Mouse (Mus musculus) sigmoid colon, adult 10 weeks (tissue): ENCODE measurements around the gene Tenm2. TPM values are rescaled to one million over a fixed set of nuclear protein-coding genes. Genes with fewer than 3 reads are reported as not detected.

ENCODE experiments used
- polyA plus RNA-seq: library from polyadenylated mRNA; stranded (reverse); fragments of 350-450 nt; fragmentation: Illumina TruSeq; extraction: RNeasy Lipid Tissue Mini Kit (QIAGEN cat#74804); gene quantifications from one replicate; pipeline ENCODE4 v1.2.3, GENCODE M21; 2014; ENCODE audit warnings: low read depth, low replicate concordance

The Tenm2 gene
- 1.3 TPM for polyA plus RNA-seq

DNA sequence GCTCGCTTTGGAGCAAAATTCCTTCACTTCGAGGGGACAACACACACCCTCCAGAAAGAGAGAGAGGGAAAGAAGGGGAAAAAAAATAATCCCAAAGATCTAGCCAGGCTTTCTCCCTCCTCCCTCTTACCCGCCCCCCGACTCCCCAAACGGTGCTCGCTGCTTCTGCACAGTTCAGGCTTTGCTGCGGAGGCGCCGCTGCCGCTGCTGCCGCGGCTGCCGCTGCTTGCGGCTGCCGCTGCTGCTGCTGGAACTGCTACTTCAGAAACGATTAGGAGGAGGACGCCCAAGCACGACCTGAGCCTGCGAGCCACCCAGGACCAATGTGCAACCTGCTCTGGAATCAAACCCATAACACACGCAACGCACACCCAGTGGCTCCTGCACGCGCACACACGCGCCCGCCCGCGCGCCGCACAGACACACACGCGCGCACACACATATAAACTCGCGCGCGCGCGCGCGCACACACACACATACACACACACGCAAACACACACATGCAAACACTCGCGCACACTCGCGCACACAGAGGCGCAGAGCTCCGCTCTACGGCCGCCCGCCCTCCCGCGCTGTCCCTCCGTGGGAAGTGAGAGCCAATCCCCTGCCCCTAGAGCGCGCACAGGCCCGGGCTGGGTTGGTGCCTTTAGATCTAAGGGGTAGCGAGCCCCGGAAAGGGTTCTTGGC lies at the start of gene Tenm2:
Tenm2 (minus strand) TSS at position 51 of the 687 bp plus-strand sequence.

DNA sequence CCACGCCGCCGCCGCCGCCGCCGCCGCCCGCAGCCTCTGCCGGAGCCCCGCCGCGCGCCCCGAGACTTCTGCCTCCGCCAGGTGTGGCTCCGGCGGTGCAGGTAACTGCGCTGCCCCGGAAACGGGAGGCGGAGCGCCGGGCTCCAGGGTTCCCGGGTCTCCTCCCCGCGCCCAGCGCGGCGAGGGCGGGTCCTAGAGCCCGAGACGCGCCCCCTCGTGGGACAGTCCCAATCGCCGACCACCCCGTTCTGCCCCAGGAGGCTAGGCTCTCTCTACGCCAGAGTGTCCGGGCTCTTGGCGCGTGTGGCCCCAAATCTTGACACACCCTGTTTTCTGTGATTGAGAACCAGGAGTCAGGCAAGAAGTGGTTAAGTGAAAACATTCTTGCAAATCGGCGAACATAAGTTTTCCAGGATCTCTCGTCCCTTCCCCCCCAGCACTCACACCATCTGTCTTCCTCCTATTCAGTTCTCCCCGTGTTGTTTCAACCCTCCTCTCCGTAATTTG lies 1255.3 kb downstream of the Tenm2 start, which contains the start of gene Wwc1:
Wwc1 (minus strand) TSS at position 117 of the 507 bp plus-strand sequence.

